Mouse (Mus musculus) heart, embryonic 16.5 days (tissue): Measurements from ENCODE around the gene Zfp276. TPM values are rescaled to one million over a fixed set of nuclear protein-coding genes. Genes with fewer than 3 reads are reported as not detected.
"Not testable (repeated sequence)": the region's sequence is repeated elsewhere in the genome, so short reads cannot be mapped to it uniquely, and the experiment has no call there.

Experiments used
- ATAC-seq: fragments of 200-750 bp; cut with Nextera tagmentation; replicated peaks from 2 replicates; pipeline ENCODE4 v1.8.0; 2017; ENCODE audit warnings: moderate number of reproducible peaks; ENCODE audit not compliant: insufficient read depth, low FRiP score; ENCODE audit errors: extremely low read depth
- H3K27ac ChIP-seq: fragments of 300-500 bp; sonication (generic); 2 replicates; pipeline ENCODE4 v1.5.1; 2014; ENCODE audit warnings: mild to moderate bottlenecking, low read length, control low read depth, moderate library complexity
- H3K27me3 ChIP-seq: fragments of 300-500 bp; sonication (generic); 2 replicates; pipeline ENCODE4 v1.6.1; 2014; ENCODE audit warnings: low read length, mixed read lengths; ENCODE audit not compliant: control insufficient read depth, insufficient read depth
- H3K36me3 ChIP-seq: fragments of 300-500 bp; sonication (generic); 2 replicates; pipeline ENCODE4 v1.6.1; 2014; ENCODE audit not compliant: control insufficient read depth, insufficient read depth
- H3K4me1 ChIP-seq: fragments of 300-500 bp; sonication (generic); 2 replicates; pipeline ENCODE4 v1.6.1; 2014; ENCODE audit warnings: low read length, mixed read lengths; ENCODE audit not compliant: control insufficient read depth, insufficient read depth
- H3K4me2 ChIP-seq: fragments of 300-500 bp; sonication (generic); 2 replicates; pipeline ENCODE4 v1.6.1; 2014; ENCODE audit warnings: low read depth, mild to moderate bottlenecking, control low read depth, low read length
- H3K4me3 ChIP-seq: fragments of 300-500 bp; sonication (generic); 2 replicates; pipeline ENCODE4 v1.5.1; 2014; ENCODE audit warnings: mild to moderate bottlenecking, control low read depth, low read length
- H3K9ac ChIP-seq: fragments of 300-500 bp; sonication (generic); 2 replicates; pipeline ENCODE4 v1.6.1; 2014; ENCODE audit warnings: low read length, control low read depth
- H3K9me3 ChIP-seq: fragments of 300-500 bp; sonication (generic); replicated peaks from 2 replicates; pipeline ENCODE4 v1.6.1; 2016; ENCODE audit warnings: low read length; ENCODE audit not compliant: control insufficient read depth
- WGBS: fragments of 180-500 bp; shearing (Covaris S2); extraction: QIAGEN DNeasy Blood & Tissue Kit; methylation state at CpG from one replicate; pipeline ENCODE4 v1.1.7; 2014; 5-methylcytosine and 5-hydroxymethylcytosine counted together
- polyA plus RNA-seq: library from polyadenylated mRNA; unstranded; fragments of >200 nt; fragmentation: Nextera tagmentation; extraction: Ambion mirVana; gene quantifications from 2 replicates; pipeline ENCODE4 v1.2.1, GENCODE M21; 2015

The Zfp276 gene
- polyA plus RNA-seq, 1 experiment from 2014 or later, result 16.6 TPM

DNA sequence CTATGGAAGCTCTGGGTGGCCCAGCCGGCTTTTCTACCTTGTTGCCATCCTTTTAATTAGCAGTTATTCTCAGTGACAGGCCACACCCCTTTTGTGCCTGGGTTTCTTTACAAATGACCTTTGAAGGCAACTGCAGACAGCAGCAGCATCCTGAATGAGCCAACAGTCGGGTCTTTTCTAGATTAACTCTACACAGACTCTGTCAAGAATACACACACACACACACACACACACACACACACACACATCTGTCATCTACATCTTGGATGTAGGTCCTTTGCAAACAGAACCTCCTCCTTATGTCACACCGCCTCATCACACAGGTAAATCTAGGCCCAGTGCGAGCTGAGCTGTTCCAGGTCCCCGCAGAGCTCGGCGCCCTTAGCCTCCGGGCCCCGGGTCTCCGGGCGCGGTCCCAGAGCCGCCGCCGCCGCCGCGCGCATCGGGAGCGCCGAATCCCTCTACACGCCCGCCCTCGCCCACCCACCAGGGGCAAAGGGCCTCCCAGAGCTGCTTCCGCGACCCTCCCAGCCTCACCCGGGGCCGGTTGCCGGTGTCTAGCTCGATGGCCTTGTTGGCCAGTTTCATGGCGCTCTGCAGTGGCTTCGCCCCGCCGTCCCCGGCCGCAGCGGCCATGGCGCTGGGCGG, 420 bp upstream of the Zfp276 start:
- peak overlapping the region; percentile 98 for H3K4me3 ChIP-seq
- peak overlapping the region; percentile 89 for H3K27ac ChIP-seq
- no peaks in the 10 kb centered on the region for H3K27me3 ChIP-seq
- ATAC-seq, result peak; percentile 42
- peak overlapping the region; percentile 72 for H3K4me2 ChIP-seq
- H3K9ac ChIP-seq, result peak overlapping the region; percentile 95
- no peaks in the 10 kb centered on the region for H3K9me3 ChIP-seq
- under 1% methylated on average over 39 of the region's 40 CpGs for WGBS
- peaks cover 17% of the 10 kb centered on the region for H3K4me1 ChIP-seq
- peaks cover 25% of the 10 kb centered on the region for H3K36me3 ChIP-seq

DNA sequence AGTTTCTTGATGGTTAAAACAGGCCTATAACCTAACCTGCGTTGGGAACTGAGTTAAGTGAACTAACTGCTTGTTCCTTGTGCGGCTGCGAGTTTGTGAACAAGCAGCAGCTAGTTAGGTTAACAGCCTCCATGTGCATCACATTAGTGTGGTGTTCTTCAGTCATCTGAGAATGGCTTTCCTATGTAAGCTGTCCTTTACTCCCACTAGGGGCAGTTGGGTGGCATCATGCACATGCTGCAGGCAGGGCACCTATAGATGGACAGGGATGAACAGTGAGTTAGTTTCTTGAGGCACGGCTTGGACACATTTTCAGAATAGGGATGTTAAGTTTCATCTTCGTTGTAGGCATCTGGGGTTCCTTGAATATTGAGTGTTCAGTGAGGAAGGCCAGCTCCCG, 1.2 kb downstream of the Zfp276 start:
- Histone ChIP-seq H3K27me3 (no peaks in the 10 kb centered on the region), H3K4me1 (peaks cover 17% of the 10 kb centered on the region), H3K27ac (no peak overlapping the region), H3K36me3 (peaks cover 30% of the 10 kb centered on the region), H3K4me2 (peak overlapping the region; percentile 95), H3K4me3 (peak overlapping the region; percentile 98), H3K9me3 (no peaks in the 10 kb centered on the region), H3K9ac (peak overlapping the region; percentile 95)
- ATAC-seq, result no peak
- 61% methylated on average over 6 of the region's 6 CpGs for WGBS

DNA sequence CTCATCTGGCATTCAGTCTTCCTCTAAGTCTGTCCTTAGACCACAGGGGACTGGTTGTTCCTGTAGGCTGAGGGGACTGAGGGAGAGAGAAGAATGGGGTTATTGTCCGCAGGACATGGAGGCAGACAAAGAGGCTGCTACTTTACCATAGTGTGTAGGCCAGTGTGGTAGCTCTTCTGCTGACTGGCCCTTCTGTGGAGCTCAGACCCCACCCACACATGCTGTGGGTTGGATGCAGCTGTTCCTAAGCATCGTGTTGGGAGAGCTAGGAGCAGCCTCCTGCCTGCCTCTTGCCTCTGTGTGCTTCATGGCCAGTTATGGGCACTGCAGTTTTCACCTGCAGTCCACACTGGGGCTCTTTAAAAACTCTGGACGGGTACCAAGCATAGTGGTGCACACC, 3.1 kb downstream of the Zfp276 start:
- 90% methylated on average over 3 of the region's 3 CpGs for WGBS
- Histone ChIP-seq H3K9ac (no peak overlapping the region), H3K4me2 (no peak overlapping the region)

DNA sequence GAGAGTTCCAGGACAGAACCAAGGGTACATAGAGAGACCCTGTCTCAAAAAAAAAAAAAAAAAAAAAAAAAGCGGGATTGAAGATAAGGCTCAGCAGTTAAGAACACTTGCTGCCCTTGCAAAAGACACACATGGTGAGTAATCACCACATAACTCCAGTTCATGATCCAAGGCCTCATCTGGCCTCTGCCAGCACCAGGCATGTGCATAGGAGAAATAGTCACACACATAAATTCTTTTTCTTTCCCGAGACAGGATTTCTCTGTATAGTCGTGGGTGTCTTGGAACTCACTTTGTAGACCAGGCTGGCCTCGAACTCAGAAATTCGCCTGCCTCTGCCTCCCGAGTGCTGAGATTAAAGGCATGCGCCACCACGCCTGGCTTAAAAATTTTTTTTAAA, 3.6 kb downstream of the Zfp276 start:
- 94% methylated on average over 7 of the region's 8 CpGs for WGBS
- not testable (repeated sequence) for H3K9ac ChIP-seq, ATAC-seq, H3K27me3 ChIP-seq, H3K4me3 ChIP-seq, H3K4me2 ChIP-seq, H3K9me3 ChIP-seq, H3K27ac ChIP-seq
- Histone ChIP-seq H3K4me1 (peaks cover 17% of the 10 kb centered on the region), H3K36me3 (peaks cover 26% of the 10 kb centered on the region)

More for the DNA sequence above, 3.1 kb downstream of the Zfp276 start:
- peaks cover 17% of the 10 kb centered on the region for H3K4me1 ChIP-seq
- ATAC-seq, result no peak
- H3K36me3 ChIP-seq, result peaks cover 24% of the 10 kb centered on the region
- H3K4me3 ChIP-seq, result no peak overlapping the region
- H3K9me3 ChIP-seq, result no peaks in the 10 kb centered on the region
- H3K27ac ChIP-seq, result no peak overlapping the region
- no peaks in the 10 kb centered on the region for H3K27me3 ChIP-seq

DNA sequence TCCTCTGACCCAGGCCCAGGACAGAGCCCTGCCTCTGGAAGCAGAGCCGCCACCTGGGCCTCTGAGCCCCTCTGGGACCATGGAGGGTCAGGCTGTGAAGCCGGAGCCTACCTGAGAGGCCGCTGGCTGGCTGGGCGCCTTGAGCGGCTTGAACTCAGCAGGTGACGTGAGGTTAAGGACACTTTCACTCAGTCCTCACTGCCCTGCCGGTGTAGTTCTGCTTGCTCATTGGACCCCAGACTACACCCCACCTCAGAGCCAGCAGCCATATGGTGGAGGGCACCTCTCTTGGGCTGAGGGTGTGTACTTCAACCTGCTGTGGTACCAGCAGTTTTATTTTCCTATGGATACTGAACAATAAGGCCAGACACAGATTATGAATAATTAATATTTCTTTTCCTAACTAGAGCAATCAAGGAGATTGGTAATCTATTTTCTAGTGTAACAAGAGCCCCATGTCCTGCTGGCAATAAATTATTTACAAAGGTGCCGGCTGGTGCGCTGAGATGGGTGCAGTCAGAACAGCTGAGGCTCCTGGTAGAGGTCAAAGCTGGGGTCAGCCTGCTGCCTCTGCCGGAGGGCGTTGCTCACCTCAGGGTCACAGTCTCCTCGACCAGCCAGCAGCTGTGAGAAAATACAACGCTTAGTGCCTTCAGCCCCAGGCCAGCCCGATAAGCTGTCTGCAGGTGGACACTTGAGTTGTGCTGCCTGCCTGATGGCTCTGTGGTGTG, 14.1 kb downstream of the Zfp276 start:
- Histone ChIP-seq H3K36me3 (peaks cover 53% of the 10 kb centered on the region), H3K27ac (no peak overlapping the region), H3K4me2 (no peak overlapping the region), H3K9ac (no peak overlapping the region), H3K4me1 (no peaks in the 10 kb centered on the region), H3K27me3 (no peaks in the 10 kb centered on the region), H3K9me3 (no peaks in the 10 kb centered on the region), H3K4me3 (no peak overlapping the region)
- ATAC-seq, result no peak
- WGBS, result 75% methylated on average over 14 of the region's 14 CpGs

DNA sequence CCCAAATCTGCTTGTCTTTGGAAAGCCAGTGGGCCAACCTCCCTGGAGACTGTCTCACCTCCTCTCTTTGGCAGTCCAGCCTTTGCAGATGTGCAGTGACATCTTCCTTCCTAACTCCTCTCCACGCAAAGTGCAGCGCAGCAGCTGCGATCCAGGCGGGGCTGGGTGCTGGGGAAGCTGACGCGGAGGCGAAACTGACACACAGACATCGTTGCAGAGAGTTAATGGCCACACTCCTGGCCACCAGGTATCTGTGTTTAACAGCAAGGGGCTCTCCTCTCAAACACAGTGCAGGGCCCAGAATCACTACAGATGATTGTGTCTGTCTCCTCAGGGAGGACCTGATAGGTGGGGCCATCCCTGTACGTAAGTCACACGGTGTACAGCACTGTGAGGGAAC, 17.2 kb downstream of the Zfp276 start:
- no peaks in the 10 kb centered on the region for H3K4me1 ChIP-seq
- no peak overlapping the region for H3K9ac ChIP-seq
- no peak overlapping the region for H3K27ac ChIP-seq
- 89% methylated on average over 10 of the region's 10 CpGs for WGBS
- ATAC-seq, result no peak
- H3K36me3 ChIP-seq, result peaks cover 30% of the 10 kb centered on the region
- no peaks in the 10 kb centered on the region for H3K9me3 ChIP-seq
- H3K4me2 ChIP-seq, result no peak overlapping the region
- H3K4me3 ChIP-seq, result no peak overlapping the region
- H3K27me3 ChIP-seq, result no peaks in the 10 kb centered on the region

DNA sequence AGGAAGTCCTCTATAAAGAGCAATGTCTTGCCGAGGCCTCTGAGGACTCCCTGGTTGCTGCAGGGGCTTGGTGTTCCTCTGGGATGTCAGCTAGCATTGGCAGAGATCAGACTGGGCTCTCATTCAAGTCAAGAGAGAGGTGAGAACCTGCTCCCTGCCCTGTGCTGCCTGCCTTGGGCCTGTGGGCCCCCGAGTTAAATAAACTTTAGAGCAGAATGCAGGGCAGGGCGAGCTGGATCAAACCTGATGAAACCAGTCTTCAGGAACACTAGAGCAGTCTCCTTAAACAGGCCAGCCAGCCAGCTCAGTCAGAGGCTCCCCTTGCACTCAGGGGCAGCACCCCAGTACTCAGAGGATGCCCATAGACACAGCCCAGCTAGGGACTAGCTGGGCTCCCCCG, 17.9 kb downstream of the Zfp276 start:
- 67% methylated on average over 4 of the region's 4 CpGs for WGBS
- no peaks in the 10 kb centered on the region for H3K27me3 ChIP-seq
- H3K27ac ChIP-seq, result no peak overlapping the region
- ATAC-seq, result no peak
- H3K4me1 ChIP-seq, result no peaks in the 10 kb centered on the region
- no peaks in the 10 kb centered on the region for H3K9me3 ChIP-seq
- H3K9ac ChIP-seq, result no peak overlapping the region
- H3K4me3 ChIP-seq, result no peak overlapping the region
- H3K36me3 ChIP-seq, result peaks cover 24% of the 10 kb centered on the region
- H3K4me2 ChIP-seq, result no peak overlapping the region

DNA sequence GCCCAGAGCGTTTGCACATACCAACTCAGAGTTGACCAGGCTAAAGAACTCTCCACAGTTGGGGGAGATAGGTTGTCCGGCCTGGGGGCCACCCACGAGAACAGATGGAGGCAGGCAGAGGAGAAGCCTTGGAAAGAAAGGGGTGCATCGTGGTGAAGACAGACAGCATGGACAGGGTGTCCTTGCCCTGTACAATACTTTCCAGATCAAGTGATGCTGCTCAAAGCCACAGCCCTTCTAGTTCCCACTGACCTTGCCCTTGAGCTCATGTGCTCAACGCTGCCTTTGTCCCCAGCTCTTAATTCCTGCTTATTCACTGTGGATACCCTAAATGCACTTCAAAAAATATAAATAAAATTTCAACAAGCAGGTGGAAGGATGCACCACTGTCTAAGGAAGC, 20.5 kb downstream of the Zfp276 start:
- no peaks in the 10 kb centered on the region for H3K4me1 ChIP-seq
- no peak overlapping the region for H3K4me3 ChIP-seq
- ATAC-seq, result no peak
- H3K9ac ChIP-seq, result no peak overlapping the region
- H3K4me2 ChIP-seq, result no peak overlapping the region
- H3K27ac ChIP-seq, result no peak overlapping the region
- WGBS, result 85% methylated on average over 5 of the region's 5 CpGs
- H3K9me3 ChIP-seq, result no peaks in the 10 kb centered on the region
- peaks cover 4% of the 10 kb centered on the region for H3K36me3 ChIP-seq
- H3K27me3 ChIP-seq, result no peaks in the 10 kb centered on the region

DNA sequence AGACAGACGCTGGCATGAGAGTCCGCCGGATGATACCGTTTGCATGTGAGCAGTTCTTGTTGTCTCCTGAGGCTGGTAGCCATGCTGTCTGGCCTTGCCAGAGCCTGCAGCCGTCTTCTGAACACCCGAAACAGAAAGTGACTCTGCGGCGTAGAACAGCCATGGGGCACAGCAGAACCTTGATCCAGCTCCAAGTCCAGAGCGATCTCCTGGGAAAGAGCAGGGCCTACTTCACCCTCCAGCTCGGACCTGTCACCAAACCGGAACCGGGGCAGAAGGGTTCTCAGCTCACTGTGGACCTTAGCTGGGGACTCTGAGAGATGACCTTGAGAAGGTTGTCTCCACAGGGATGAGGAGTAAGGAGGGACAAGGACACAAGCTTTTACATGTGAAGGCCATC, 21.1 kb downstream of the Zfp276 start:
- Histone ChIP-seq H3K4me1 (no peaks in the 10 kb centered on the region), H3K27ac (no peak overlapping the region), H3K9ac (no peak overlapping the region), H3K4me3 (no peak overlapping the region), H3K9me3 (no peaks in the 10 kb centered on the region), H3K27me3 (no peaks in the 10 kb centered on the region), H3K36me3 (peaks cover under 1% of the 10 kb centered on the region; the same call in 1 of the 2 replicates), H3K4me2 (no peak overlapping the region)
- ATAC-seq, result no peak
- 91% methylated on average over 12 of the region's 12 CpGs for WGBS
